Mouse (Mus musculus): ENCODE results near the gene Bnc1. TPM values are rescaled to one million over a fixed set of nuclear protein-coding genes. Genes with fewer than 3 reads are reported as not detected.
A peak's percentile ranks its signal among the peaks of the same experiment; 100 is the strongest.

The Bnc1 gene
- 0.16 and 0.27 TPM in 2 replicates for total RNA-seq (2012; rRNA removed)

DNA sequence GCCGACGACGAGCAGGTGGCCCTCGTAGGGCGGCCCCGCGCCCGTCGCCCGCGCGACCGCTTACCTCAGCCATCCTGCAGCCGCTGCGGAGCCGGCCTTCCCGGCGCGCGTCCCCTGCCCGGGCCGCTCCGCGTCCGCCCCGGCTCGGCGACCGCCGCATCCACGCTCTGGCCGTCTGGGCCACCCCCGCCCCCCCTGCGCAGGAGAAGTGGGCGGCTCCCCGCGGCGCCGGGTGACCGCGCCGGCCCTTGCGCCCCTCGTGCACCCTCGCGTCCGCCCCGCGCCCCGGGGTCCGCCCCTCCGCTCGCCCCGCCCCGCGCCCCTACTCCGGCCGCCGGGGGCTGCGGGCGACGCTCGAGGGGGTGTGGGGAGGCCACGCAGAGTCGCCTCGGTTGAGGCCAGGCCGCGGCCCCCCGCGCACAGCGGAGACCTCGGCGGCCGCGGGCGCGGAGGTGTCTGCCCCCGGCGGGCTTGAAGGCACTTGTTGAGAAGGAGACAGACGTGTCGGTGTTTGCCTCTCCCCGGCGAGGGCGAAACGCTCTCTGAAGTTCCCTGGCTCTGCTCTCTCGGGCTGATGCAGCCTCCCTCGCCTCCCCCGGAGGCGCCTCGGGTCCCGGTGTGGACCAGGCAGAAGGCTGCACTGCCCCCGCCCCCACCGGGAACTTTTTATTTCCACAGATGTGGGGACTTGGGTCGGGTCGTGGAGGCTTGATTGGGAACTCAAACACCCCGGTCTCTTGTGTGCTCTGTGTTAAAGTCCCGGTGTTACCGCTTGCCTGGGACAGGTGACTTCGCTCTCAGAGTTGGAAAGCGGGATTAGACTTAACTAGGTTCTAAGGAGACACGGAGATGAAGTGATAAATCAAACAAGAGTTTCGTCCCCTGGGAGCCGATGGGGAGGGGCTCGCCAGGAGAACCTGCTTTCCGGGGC lies at the start of gene Bnc1:
TSS of gene Bnc1 (minus strand) at position 162 of the 931 bp plus-strand sequence.
- peak; percentile 28 for DNase-seq (ENCODE audit: low read depth, low spot score)
- Histone ChIP-seq H3K9me3 (ENCODE audit: control insufficient read depth, insufficient read depth, low read depth, low read length) (no peaks in the 10 kb centered on the region), H3K9ac (ENCODE audit: insufficient read depth, low read depth, low read length, poor library complexity, severe bottlenecking) (peak within 1 kb of the TSS; percentile 9; the same call in 1 of the 2 replicates), H3K4me3 (ENCODE audit: insufficient read depth in 1 of 2, low read depth in 1 of 2, low read length in 2 of 2, poor library complexity in 1 of 2, severe bottlenecking in 1 of 2) (peak within 1 kb of the TSS; percentile 66), H3K27ac (ENCODE audit: insufficient read depth, low read depth, low read length, poor library complexity, severe bottlenecking) (no peak within 1 kb of the TSS), H3K4me1 (ENCODE audit: control insufficient read depth in 2 of 2, insufficient read depth in 2 of 2, low read length in 2 of 2, poor library complexity in 1 of 2) (peaks cover 0 to 4% of the 10 kb centered on the region in 2 experiments; a peak in 1 of 4 replicates), H3K36me3 (ENCODE audit: control insufficient read depth, insufficient read depth, low read length, poor library complexity, severe bottlenecking) (no peaks in the 10 kb centered on the region; the same call in 1 of the 2 replicates)
- TF ChIP-seq ZNF384 (IDR thresholded peaks at IDR 0.05; ENCODE audit: low read depth, low read length) = no peak
- TF ChIP-seq ZC3H11A (IDR thresholded peaks at IDR 0.05; ENCODE audit: borderline replicate concordance, low read depth, low read length) = no peak
- TF ChIP-seq MAFK (IDR thresholded peaks at IDR 0.05; ENCODE audit: insufficient read depth, low read depth, low read length) = no peak
- no peak for TF ChIP-seq CHD2 (IDR thresholded peaks at IDR 0.05; ENCODE audit: low read depth, low read length)
- no peak for TF ChIP-seq HCFC1 (IDR thresholded peaks at IDR 0.05; ENCODE audit: borderline replicate concordance, insufficient read depth, low read length)
- in situ Hi-C loops (cut with MboI; ENCODE audit: low sequenced_read_pairs in 2 of 2, unreplicated experiment in 2 of 2) = no loop called here

DNA sequence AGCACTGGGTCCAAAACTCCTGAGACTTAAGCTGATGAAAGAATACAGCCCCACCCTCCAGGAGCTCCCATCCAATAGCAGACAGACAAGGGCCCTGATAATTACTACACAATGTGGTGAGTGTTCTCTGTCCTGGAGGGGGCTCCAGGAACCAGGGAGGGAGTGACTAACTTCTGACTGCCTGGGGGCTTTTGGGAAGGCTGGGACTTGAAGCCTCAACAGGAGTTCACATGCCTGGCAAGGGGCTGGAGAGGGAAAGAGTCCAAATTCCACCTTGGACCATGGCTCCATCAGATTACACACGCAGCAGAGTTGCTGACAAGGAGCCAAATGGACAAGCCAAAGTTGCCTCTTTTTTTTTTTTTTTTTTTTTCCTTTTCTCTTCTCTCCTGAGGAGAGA lies 41.3 kb upstream of the Bnc1 start:
- no peak overlapping the region for H3K27ac ChIP-seq (ENCODE audit: insufficient read depth, low read depth, low read length, poor library complexity, severe bottlenecking)
- H3K9ac ChIP-seq (ENCODE audit: insufficient read depth, low read depth, low read length, poor library complexity, severe bottlenecking) = no peak overlapping the region
- no peak for DNase-seq (ENCODE audit: low read depth, low spot score)
- no peaks in the 10 kb centered on the region for H3K9me3 ChIP-seq (ENCODE audit: control insufficient read depth, insufficient read depth, low read depth, low read length)
- no peaks in the 10 kb centered on the region for H3K36me3 ChIP-seq (ENCODE audit: control insufficient read depth, insufficient read depth, low read length, poor library complexity, severe bottlenecking)
- H3K4me3 ChIP-seq (ENCODE audit: insufficient read depth in 1 of 2, low read depth in 1 of 2, low read length in 2 of 2, poor library complexity in 1 of 2, severe bottlenecking in 1 of 2) = no peak overlapping the region
- H3K4me1 ChIP-seq (ENCODE audit: control insufficient read depth in 2 of 2, insufficient read depth in 2 of 2, low read length in 2 of 2, poor library complexity in 1 of 2) = no peaks in the 10 kb centered on the region
- in situ Hi-C loops (cut with MboI; ENCODE audit: low sequenced_read_pairs in 2 of 2, unreplicated experiment in 2 of 2) = no loop called here
- TF ChIP-seq HCFC1 (IDR thresholded peaks at IDR 0.05; ENCODE audit: borderline replicate concordance, insufficient read depth, low read length) = no peak
- TF ChIP-seq ZNF384 (IDR thresholded peaks at IDR 0.05; ENCODE audit: low read depth, low read length) = no peak; the same call in 1 of the 2 replicates
- no peak for TF ChIP-seq CHD2 (IDR thresholded peaks at IDR 0.05; ENCODE audit: low read depth, low read length)
- no peak for TF ChIP-seq MAFK (IDR thresholded peaks at IDR 0.05; ENCODE audit: insufficient read depth, low read depth, low read length)
- no peak for TF ChIP-seq ZC3H11A (IDR thresholded peaks at IDR 0.05; ENCODE audit: borderline replicate concordance, low read depth, low read length)

DNA sequence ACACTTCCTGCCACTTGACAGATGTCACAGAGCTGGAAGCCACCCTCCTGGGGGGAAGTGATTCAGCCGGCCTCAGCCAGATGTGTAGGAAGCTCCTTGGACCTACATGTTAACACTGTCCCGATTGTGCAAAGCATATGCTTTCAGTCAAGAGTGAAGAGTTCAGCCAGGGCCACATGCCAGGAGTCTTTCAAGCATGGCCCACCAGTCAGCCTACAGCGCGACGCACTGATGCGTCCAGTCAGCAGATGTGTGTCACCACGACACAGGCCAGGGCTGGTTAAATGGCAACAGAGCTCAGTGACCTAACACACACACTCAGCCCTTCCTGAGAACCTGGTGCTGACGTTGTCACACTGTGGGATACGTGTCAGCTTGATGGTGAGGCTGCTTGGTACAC lies 37.6 kb upstream of the Bnc1 start:
- DNase-seq (ENCODE audit: low read depth, low spot score) = no peak
- no peaks in the 10 kb centered on the region for H3K4me1 ChIP-seq (ENCODE audit: control insufficient read depth in 2 of 2, insufficient read depth in 2 of 2, low read length in 2 of 2, poor library complexity in 1 of 2)
- no peak overlapping the region for H3K27ac ChIP-seq (ENCODE audit: insufficient read depth, low read depth, low read length, poor library complexity, severe bottlenecking)
- H3K9me3 ChIP-seq (ENCODE audit: control insufficient read depth, insufficient read depth, low read depth, low read length) = no peaks in the 10 kb centered on the region
- in situ Hi-C loops (cut with MboI; ENCODE audit: low sequenced_read_pairs in 2 of 2, unreplicated experiment in 2 of 2) = no loop called here
- no peak overlapping the region for H3K9ac ChIP-seq (ENCODE audit: insufficient read depth, low read depth, low read length, poor library complexity, severe bottlenecking)
- no peak overlapping the region for H3K4me3 ChIP-seq (ENCODE audit: insufficient read depth in 1 of 2, low read depth in 1 of 2, low read length in 2 of 2, poor library complexity in 1 of 2, severe bottlenecking in 1 of 2)
- H3K36me3 ChIP-seq (ENCODE audit: control insufficient read depth, insufficient read depth, low read length, poor library complexity, severe bottlenecking) = no peaks in the 10 kb centered on the region
- TF ChIP-seq HCFC1 (IDR thresholded peaks at IDR 0.05; ENCODE audit: borderline replicate concordance, insufficient read depth, low read length) = no peak
- TF ChIP-seq ZC3H11A (IDR thresholded peaks at IDR 0.05; ENCODE audit: borderline replicate concordance, low read depth, low read length) = no peak
- no peak for TF ChIP-seq CHD2 (IDR thresholded peaks at IDR 0.05; ENCODE audit: low read depth, low read length)
- TF ChIP-seq ZNF384 (IDR thresholded peaks at IDR 0.05; ENCODE audit: low read depth, low read length) = no peak
- no peak for TF ChIP-seq MAFK (IDR thresholded peaks at IDR 0.05; ENCODE audit: insufficient read depth, low read depth, low read length)

- no peak for DNase-seq (ENCODE audit: low read depth, low spot score)
- in situ Hi-C loops (cut with MboI; ENCODE audit: low sequenced_read_pairs in 2 of 2, unreplicated experiment in 2 of 2) = no loop called here
- Histone ChIP-seq H3K4me3 (ENCODE audit: insufficient read depth in 1 of 2, low read depth in 1 of 2, low read length in 2 of 2, poor library complexity in 1 of 2, severe bottlenecking in 1 of 2) (no peak overlapping the region), H3K4me1 (ENCODE audit: control insufficient read depth in 2 of 2, insufficient read depth in 2 of 2, low read length in 2 of 2, poor library complexity in 1 of 2) (no peaks in the 10 kb centered on the region), H3K9ac (ENCODE audit: insufficient read depth, low read depth, low read length, poor library complexity, severe bottlenecking) (no peak overlapping the region), H3K36me3 (ENCODE audit: control insufficient read depth, insufficient read depth, low read length, poor library complexity, severe bottlenecking) (no peaks in the 10 kb centered on the region), H3K27ac (ENCODE audit: insufficient read depth, low read depth, low read length, poor library complexity, severe bottlenecking) (no peak overlapping the region), H3K9me3 (ENCODE audit: control insufficient read depth, insufficient read depth, low read depth, low read length) (no peaks in the 10 kb centered on the region)
- TF ChIP-seq MAFK (IDR thresholded peaks at IDR 0.05; ENCODE audit: insufficient read depth, low read depth, low read length) (no peak), HCFC1 (IDR thresholded peaks at IDR 0.05; ENCODE audit: borderline replicate concordance, insufficient read depth, low read length) (no peak), CHD2 (IDR thresholded peaks at IDR 0.05; ENCODE audit: low read depth, low read length) (no peak), ZNF384 (IDR thresholded peaks at IDR 0.05; ENCODE audit: low read depth, low read length) (no peak), ZC3H11A (IDR thresholded peaks at IDR 0.05; ENCODE audit: borderline replicate concordance, low read depth, low read length) (no peak)
Measured at GRCm38 (mm10) chr7:82025802-82026201, 33.7 kb upstream of the Bnc1 start.

Data from ES-E14 (cell line).